Mouse (Mus musculus): ENCODE results near the gene Dock9. TPM values are rescaled to one million over a fixed set of nuclear protein-coding genes. Genes with fewer than 3 reads are reported as not detected.

Dock9 gene
- 10 to 100 TPM; 32.3 to 40.2 TPM for total RNA-seq (2021)
- long read RNA-seq, experiment 1, partial matches to known transcripts, result 3 of 5 reads
- long read RNA-seq, experiment 1, other reads (novel, unspliced or antisense), result 2 of 5 reads
- long read RNA-seq, experiment 2, partial matches to known transcripts, result 0 of 2 reads
- long read RNA-seq, experiment 2, other reads (novel, unspliced or antisense), result 2 of 2 reads

DNA sequence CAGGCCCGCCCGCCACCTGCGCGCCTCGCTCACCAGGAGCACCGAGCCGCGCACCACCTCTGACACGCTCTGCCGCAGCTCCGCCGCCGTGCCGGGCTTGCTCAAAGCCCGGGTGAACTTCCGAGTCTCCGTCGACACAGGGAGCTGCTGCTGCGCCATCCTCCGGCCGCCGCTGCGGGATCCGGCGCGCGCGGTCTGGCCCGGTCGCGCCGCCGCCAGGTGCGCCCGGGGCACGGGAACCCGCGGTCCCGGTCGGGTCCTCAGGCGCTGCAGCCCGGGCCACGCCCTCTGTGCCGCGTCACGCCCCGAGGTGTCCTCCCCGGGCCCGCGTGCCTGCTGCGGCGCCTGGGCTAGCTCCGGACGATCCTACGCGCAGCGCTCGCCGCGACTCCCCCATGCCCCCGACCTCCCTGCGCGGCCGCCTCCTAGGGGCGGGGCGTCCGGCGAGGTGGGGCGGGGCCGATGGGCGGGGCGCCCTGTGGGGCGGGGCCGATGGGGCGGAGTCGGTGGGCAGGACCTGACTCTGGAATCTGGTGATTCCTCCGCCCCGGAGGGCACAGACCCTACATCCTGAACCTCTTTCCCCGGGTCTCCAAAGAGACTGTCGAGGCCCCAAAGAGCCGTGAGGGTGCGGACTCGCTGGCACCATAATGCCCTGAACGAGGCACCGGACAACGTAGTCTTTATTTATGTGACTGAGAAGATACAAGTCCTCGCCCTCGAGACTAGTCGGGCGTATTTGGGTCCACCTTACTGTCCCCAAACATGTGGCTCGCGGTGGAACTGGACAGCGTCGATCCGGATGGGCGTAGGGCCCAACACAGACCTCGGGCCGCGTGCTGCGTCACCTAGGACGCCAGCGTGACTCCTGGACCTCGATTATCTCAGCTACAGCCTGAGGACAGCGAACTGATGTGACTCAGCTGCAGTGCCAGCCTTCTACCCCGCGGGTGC lies at the start of gene Dock9:
Gene Dock9 (minus strand): TSS at position 381 of the 954 bp plus-strand sequence.
- peak; percentile 97 for DNase-seq

DNA sequence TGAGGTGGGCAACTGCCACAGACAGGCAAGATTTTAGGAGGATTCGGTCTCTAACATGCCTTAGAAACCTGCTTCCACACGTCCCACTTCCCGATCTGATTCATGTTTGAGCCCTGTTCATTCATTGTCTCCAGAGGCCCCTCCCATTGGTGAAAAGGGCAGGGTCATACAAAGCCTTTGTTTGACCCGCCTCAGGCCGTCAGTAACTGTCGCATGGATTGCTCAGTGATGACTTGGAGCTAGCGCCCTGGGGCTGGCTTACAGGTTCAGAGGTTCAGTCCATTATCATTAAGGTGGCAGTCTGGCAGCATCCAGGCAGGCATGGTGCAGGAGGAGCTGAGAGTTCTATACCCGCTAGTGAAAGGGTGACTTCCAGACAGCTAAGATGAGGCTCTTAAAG lies 46.8 kb upstream of the Dock9 start:
- no peak for DNase-seq

DNA sequence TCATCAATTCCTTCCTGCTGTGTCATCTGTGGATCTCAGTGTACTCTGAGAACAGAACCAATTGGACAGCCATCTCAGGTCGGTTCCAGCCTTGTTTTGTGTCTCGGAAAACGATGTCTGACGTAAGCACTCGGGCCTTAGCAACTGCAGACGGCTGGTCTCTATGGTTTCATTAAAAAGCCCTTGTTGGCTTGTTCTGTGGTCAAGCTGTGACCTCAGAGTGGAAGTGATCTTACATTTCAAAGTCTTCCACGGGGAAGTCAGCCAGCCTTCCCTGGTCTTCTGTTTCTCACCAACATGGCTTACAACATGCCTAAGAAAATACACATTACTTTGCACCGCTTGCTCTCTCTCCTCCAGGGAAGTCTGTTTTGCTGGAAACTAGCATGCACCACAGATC lies 42.6 kb upstream of the Dock9 start:
- DNase-seq, result no peak

DNA sequence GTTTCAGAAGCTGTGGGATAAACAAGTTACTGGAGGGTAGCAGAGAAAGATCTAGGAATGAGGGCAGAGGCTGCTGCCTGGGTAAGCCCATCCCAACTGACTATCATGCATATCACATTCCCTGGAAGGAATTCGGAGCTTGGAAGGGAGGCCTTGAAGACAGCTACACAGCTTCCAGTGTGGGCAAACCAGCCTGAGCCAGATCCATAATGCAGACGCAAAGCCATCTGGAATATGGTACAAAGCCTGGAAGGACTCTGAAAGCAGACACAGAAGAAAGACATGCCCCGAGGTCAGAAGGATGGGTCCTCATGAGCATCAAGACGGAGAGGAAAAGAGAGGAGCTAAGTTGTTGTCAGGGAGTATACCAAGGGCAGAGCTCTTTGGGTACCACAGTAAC lies 40.5 kb upstream of the Dock9 start:
- no peak for DNase-seq

DNA sequence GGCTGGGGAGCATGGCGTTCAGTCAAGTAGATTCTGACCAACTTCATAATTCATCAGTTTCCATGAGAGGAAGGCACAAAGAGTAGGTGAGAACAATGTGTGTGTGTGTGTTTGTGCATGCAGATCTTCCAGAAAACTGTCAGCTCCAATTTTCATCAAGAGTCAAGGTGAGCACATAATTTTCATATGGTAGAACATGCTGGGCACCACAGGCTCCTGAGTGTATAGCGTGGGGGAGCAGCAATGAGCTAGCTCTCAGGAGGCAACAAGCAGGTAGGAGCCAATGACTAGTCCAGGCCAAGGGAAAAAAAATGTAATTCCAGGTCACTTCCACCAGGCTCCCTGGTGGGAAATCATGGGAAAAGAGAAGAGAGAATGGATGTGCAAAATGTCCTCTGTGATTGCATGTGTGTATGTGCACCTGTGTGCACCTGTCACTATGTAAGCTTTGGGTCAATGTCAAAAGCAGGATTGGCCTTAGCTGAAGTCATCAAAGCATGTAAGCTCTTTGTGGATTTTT lies 35.4 kb upstream of the Dock9 start:
- no peak for DNase-seq

DNA sequence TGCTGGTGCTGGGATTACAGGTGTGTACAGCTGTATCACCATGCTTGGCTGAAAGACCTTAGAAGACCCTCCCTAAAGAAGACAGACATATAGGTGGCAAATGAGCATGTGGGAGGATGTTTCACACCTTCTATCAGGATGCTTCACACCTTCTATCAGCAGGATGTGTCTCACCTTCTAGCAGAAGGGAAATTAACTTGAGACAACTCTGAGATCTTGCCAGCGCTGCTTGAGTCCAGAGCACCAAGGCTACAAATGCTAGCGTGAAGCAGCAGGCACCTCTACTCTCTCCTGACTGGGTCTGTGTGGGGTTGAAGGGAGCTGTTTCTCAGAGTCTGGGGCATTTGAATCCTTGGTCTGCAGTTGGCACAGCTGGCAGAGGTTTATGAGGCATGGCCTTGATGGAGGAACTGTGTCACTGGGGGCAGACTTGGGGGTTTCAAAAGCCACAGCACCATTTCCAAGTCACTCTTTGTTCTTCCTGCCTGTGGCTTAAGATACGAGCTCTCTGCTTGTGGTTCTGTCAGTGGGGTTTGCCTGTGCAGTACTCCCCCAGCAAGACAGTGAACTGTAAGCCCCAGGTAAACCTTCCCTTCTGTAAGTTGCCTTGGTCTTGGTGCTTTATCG lies 32.3 kb upstream of the Dock9 start:
- DNase-seq, result no peak

DNA sequence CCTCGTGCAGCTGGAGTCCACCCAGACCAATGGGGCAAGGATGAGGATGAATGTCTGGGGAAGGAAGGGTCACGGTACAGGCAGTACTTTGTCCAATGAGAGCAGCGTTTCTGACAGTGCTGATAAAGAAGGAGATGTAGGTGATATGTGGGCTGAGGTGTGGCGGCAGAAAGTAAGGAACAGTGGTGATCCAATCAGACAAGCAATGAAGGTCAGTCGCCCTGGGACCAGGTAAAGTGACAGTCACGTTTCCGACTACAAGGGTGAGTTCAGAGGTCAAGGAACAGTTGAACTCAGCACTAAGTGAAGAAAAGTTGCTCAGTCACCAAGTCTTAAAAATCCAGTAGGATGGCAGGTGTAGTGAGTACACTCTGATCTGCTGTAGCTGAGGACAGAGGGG lies 29.5 kb upstream of the Dock9 start:
- no peak for DNase-seq

DNA sequence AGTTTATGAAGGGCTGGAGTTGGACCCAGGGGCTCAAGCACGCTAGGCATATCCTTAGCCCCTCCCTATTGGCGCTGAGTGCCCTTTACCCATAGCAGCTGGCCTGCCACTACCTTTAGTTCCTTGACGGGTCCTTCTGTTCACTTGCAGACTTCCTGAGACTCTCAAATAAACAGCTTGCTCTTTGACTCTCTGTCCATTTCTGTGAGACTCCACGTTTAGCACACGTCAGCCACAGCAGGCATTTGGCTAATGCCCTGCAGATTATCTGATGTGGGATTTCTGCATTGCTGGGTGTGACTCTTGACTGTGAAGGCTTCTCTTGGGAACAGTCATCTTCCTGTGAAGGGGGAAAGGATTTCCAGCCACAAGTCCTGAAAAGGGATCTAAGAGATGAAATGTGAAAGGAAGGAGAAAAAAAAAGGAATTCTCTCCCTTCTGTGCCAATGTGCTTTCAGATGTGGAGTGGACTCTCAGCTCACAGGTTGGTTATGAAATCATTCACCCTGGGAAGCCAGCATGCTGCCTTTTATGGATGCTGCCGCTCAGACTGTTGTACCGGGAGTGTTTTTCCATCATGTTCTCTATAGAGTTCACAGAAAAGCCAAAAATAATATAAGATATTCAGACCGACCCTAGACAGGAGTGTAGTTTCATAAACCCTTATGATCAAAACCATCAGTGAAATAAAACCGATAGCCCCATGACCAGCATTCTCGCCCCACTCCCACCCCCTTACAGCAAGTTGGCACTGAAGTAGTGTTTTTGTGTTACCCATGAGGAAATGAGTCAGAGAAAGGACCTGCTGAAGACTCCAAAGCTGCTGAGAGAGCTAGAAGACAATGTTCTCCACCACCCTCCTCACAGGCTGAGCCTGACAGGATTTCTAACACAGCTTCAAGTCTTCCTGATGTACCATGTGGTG lies 28.1 kb upstream of the Dock9 start:
- no peak for DNase-seq

DNA sequence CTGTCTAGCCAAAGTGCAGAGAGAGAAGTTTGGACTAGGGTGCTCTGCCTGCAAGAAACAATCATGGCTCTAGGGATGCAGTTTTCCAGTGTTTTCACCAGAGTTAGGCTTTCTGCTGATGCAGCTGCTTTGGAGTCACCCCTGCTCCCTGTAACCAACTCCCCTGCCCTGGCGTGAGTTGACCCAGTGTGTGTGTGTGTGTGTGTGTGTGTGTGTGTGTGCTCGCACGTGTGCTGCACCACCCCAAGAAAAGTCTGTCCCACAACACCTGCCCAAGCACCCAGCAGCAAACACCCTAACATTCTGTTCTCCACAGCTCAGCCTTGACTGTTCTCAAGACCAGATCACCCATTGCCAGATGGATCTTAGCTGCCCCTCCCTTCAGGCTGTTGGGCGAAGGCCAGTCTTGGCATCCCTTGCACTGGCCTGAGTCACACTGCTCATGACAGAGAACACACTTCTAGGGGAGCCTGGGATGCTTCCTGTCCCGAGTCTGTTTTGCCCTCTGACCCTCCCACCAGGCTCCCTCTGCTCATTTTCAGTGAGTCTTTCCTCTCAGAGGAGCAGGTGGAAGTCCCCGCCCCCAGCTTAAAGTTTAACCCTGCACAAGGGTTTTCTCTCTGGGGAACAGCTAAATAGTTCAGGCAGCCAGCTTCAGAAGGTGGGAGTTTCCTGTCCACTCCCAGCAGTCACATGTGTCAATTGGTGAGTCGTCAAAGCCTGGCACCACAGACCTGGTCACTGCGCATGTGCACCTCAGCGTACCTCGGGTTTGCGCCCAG lies 26.9 kb upstream of the Dock9 start:
- peak; percentile 75 for DNase-seq

DNA sequence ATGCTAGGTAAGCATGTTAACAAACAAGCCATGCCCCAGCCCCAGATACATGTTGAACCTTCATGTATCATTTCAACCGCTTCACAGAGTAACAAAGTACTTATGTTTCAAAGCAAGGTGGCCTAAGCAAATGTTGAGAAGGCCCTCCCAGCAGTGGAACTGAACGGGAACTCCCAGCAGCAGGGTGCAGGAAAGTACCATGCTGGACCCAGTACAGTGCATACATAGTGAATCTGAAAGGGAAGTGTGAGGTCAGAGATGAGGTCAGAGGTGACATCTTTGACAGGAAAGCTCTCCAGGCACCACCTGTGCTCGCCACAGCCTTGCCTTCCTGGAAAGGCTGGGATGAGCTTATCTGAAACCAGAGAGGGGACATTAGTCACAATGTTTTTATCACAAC lies 25.4 kb upstream of the Dock9 start:
- DNase-seq, result no peak

DNA sequence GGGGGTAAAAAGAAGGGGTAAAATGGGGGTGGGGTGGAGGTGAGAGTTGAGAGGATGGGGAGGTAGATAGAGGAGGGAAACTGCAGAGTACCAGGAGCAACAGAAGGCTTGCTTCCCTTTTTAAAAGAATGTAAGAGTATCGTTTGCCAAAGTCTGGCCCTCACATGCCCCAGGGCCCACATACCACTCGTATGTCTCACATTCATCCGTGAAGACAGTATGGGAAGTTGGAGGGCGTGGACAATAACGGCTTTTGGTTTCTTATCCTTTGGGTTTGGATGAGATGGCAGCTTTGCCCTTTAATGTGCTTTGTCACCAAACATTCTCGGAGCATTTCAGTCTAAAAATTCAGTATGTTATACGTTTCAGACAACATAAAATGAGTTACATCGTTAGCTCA lies 24.9 kb upstream of the Dock9 start:
- DNase-seq, result no peak

DNA sequence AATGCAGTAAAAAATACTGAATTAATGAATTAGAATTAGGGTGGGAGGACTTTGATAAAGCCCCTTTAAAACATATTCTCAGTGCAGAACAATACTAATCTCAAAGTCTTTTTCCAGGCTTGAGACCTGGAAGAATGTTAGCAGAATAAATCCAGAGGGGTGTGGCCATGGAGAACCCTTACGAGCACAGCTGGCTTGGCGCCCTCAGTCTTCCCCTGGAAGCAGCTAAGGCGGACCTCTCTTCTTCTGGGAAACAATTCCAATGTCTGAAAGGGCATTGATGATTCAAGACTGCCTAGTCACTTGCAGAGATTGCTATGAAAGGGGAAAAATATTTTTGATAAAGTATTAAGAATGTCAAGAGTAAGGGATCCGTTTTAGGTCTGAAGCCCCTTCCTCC lies 9.2 kb upstream of the Dock9 start:
- DNase-seq, result no peak

DNA sequence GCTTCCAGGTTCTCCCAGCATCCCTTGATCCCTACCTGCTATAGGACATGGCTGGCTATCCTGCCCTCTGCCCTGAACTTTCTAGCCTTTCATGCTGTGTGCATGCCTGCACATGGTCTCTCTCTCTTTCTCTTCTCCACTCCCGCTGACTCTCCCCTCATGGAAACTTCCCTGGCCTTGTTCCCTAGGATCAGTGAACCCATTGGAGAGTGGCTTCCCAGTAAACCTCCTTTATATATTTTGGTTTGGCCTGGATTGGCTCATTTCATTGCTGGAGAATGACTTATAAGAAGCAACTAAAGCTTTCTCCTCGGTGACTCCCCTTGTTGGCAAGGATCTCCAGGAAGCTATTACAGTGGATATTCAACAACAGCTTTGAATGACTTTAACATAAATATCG lies 8.7 kb upstream of the Dock9 start:
- DNase-seq, result no peak

DNA sequence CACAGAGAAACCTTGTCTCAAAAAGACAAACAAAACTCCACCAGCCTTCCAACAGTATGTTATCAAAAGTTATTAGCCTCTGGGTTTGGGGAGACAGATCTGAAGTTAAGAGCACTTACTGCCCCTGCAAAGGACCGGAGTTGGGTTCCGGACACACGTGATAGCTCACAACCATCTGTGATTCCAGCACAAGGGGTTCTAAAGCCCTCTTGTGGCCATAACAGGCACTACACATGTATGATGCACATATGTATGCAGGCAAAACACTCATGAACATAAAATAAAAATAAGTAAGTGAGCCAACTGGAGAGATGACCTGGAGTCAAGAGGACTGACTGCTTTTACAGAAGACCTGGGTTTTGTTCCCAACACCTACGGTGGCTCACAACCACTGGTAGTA lies 6.8 kb upstream of the Dock9 start:
- no peak for DNase-seq

DNA sequence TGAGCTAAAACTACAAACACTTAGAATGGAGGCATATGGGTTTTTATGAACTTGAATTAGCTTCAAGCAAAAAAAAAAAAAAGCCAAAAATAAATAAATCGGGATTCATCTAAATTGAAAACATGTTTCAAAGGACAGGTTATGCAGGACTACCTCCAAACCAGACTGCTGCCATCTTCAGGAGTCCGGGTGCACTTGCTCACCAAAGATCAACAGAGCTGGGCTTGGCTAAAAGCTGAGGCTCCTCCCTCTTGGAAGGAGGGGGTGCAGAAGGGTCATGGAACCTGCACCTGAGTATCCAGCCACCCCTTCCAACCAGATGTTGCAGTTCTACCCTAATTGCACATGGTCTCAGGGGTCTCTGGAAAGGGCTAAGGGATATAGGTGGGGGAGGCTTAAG lies 3.3 kb upstream of the Dock9 start:
- peak; percentile 25 for DNase-seq

DNA sequence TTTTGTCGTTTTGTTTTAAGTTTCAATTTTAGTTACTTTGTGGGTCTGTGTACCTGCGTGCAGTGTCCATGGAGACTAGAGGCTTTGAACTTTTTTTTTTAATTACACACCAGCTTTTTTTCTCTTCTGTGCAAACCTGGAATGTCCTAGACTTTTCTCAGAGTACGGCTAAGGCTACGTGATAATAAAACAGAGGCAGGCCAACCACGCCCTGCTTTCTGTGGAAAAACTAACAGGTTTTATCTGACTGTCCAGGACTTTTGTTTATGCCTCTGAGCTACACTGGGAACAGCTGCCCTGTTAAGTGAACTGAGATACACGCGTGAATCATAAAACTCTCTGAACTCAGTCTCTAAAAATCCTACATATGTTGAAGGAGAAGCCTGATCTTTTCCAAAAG lies 1.5 kb upstream of the Dock9 start:
- DNase-seq, result no peak

DNA sequence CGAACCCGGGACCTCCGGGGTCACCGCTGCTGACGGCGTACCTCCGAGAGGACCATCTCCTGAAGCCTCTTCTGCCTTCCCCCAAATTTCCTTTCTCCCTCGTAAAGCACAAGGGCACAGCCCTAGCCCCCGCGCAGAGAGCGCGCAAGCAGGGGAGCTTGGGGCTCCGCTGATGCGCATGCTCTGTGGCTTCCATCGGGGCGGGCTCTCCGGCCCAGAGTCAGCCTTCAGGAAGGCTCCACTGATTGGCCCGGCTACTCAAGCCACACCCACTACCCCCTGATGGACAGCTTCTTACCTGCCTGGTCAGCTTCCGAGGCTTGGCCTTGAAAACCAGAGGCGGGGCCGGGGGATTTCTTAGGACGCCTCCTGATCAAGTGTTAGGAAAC lies 768 bp upstream of the Dock9 start:
- DNase-seq, result peak; percentile 92

DNA sequence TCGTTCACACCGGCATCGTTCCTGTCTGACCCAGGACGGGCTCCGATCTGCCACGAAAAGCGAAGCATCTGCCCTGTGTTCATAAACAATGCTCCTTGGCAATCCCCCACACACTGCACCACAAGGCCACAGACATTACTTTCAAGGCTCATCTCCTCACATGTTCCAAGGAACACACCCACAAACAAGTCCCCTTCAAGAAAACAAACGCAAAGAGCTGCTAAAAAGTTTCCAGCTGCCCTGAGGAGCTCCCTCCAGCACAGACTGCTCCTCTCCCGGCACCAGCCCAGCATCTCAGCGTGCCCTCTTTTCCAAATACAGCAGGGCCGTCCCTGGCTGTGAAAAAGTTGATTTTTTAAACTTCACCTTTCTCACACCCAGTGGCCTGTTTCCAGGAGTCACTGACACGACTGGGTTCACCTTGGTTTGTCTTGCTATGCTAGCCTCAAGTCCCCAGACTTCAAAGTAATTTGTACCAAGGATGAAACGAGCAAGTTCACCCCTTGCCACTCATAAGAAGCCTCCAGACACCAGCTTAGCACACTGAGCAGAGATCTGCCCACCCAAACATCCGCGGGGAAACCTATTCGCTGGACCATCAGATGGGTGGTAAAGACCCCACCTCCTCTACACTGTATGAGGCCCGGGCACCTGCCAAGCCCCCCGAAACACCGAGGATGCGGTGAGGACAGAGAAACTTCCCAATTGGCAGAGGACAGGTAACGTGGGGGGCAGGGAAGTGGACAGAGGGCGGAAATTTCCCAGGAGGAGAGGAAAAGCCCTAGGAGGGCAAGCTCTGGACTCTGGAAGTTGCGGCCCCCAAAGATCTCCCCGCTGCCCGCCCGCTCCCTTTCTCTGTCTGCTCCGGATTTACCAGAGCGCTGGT lies 823 bp downstream of the Dock9 start:
- DNase-seq, result peak; percentile 15

DNA sequence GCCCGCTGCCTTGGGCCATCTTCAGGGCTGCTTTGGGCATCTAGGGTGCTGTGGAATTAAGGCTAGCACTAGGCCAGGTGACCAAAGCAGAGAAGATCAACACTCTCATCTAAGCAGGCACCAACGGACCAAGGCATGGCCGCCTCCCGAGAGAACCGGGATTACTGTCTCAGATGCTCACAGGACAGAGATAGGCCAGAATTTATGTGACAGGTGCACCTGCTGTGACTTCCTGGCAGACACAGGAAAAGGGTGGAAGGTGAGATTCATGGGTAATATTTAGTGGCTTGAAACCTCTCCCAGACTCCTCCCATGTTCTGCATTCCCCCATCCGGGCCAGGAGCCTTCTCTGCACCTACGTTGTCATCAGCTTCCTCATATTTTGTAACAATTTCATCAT lies 2.1 kb downstream of the Dock9 start:
- no peak for DNase-seq

DNA sequence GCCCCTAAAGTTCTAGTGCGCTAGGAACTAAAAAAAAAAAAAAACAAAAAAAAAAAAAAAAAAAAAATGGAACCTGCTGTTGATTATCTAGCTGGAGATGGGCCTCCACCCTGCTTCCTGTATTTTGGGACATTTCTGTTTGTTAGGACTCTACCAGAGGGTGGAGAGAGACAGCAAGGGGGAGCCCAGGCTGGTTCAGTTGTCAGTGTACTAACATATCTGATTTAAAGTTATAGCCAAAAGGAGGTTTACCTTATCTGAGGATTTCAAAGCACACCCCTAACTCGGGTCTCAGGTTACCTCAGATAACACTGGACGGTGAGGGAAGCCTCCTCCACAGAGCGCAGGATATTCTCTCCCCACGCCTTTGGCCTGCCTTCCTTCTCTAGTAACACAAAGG lies 4.0 kb downstream of the Dock9 start:
- DNase-seq, result no peak

Measured in adrenal gland, postnatal 10 days (tissue).